Mouse (Mus musculus) midbrain, postnatal 0 days (tissue): ENCODE data around the gene Tex26. TPM values are rescaled to one million over a fixed set of nuclear protein-coding genes. Genes with fewer than 3 reads are reported as not detected.

ENCODE experiments used
- ATAC-seq: fragments of 200-750 bp; cut with Nextera tagmentation; 2 replicates; pipeline ENCODE4 v1.8.0; 2017; ENCODE audit warnings: moderate number of reproducible peaks, mild to moderate bottlenecking, moderate TSS enrichment, moderate library complexity; ENCODE audit not compliant: low FRiP score
- DNase-seq: peaks from one replicate; pipeline ENCODE4 v3.0.0-alpha.2; 2015; ENCODE audit warnings: low spot score
- H3K27ac ChIP-seq: fragments of 300-500 bp; sonication (generic); 2 replicates; pipeline ENCODE4 v1.5.1; 2014; ENCODE audit warnings: low read depth, mild to moderate bottlenecking, low read length, mixed read lengths
- H3K27me3 ChIP-seq: fragments of 300-500 bp; sonication (generic); 2 replicates; pipeline ENCODE4 v1.6.1; 2014; ENCODE audit warnings: low read length, control low read depth, mixed read lengths; ENCODE audit not compliant: insufficient read depth
- H3K36me3 ChIP-seq: fragments of 300-500 bp; sonication (generic); 2 replicates; pipeline ENCODE4 v1.6.1; 2014; ENCODE audit warnings: low read length, control low read depth, mixed read lengths; ENCODE audit not compliant: insufficient read depth
- H3K4me1 ChIP-seq: fragments of 300-500 bp; sonication (generic); 2 replicates; pipeline ENCODE4 v1.6.1; 2014; ENCODE audit warnings: mild to moderate bottlenecking, control low read depth, antibody characterized with exemption, low read length, mixed read lengths; ENCODE audit not compliant: insufficient read depth
- H3K4me2 ChIP-seq: fragments of 300-500 bp; sonication (generic); 2 replicates; pipeline ENCODE4 v1.6.1; 2014; ENCODE audit warnings: low read depth, mild to moderate bottlenecking, low read length, mixed read lengths; ENCODE audit not compliant: poor library complexity, severe bottlenecking
- H3K4me3 ChIP-seq: fragments of 300-500 bp; sonication (generic); 2 replicates; pipeline ENCODE4 v1.5.1; 2014; ENCODE audit warnings: low read depth, mild to moderate bottlenecking, low read length, moderate library complexity
- H3K9ac ChIP-seq: fragments of 300-500 bp; sonication (generic); replicated peaks from 2 replicates; pipeline ENCODE4 v1.6.1; 2014; ENCODE audit warnings: mild to moderate bottlenecking, low read length, moderate library complexity, mixed read lengths; ENCODE audit not compliant: poor library complexity, severe bottlenecking
- H3K9me3 ChIP-seq: fragments of 300-500 bp; sonication (generic); 2 replicates; pipeline ENCODE4 v1.6.1; 2016; ENCODE audit warnings: low read length, control low read depth
- CTCF ChIP-seq: IDR thresholded peaks from 2 replicates; pipeline ENCODE4 v1.5.1; 2016; ENCODE audit warnings: antibody characterized with exemption, mild to moderate bottlenecking
- WGBS: fragments of 180-500 bp; shearing (Covaris S2); extraction: QIAGEN DNeasy Blood & Tissue Kit; methylation state at CpG from one replicate; pipeline ENCODE4 v1.1.7; 2014; 5-methylcytosine and 5-hydroxymethylcytosine counted together
- polyA plus RNA-seq: library from polyadenylated mRNA; unstranded; fragments of >200 nt; fragmentation: Nextera tagmentation; extraction: Ambion mirVana; gene quantifications from 2 replicates; pipeline ENCODE4 v1.2.1, GENCODE M21; 2015
- total RNA-seq: library from RNA; depleted of rRNA; stranded (reverse); fragments of >200 nt; gene quantifications from 2 replicates; pipeline ENCODE4 v1.2.3, GENCODE M21; 2014; rRNA removed

Gene Tex26
- total and polyA plus RNA-seq, 2 experiments from 2014 or later: 1.4 to 1.9 TPM

DNA sequence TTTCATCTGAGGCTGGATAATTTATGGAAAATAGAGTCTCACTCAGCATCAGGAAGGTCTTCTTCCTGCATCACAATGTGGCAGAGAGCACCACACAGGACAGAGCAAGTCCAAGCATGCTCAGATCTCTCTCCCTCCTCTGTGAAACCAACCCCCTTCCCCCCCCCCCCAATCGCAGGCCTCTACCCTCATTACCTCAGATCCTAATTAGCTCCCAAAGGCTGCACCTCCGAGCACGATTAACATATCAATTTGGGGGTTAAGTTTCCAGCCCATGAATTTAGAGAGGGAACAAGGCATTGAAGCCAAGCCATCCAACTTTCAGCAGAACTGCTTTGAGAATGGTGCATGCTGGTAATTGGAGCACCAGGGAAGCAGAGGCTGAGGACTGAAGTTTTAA, 73.2 kb downstream of the Tex26 start:
- no peaks in the 10 kb centered on the region for H3K36me3 ChIP-seq
- no peak overlapping the region for H3K4me2 ChIP-seq
- TF ChIP-seq CTCF: no peak
- ATAC-seq (no peak), DNase-seq (no peak)
- WGBS: 29% methylated on average over 3 of the region's 3 CpGs
- H3K27ac ChIP-seq: no peak overlapping the region
- 0 out of 2 replicates have a peak, but pooled peaks cover 6% of the 10 kb centered on the region for H3K4me1 ChIP-seq
- H3K9me3 ChIP-seq: no peaks in the 10 kb centered on the region
- H3K27me3 ChIP-seq: no peaks in the 10 kb centered on the region
- H3K4me3 ChIP-seq: no peak overlapping the region
- H3K9ac ChIP-seq: no peak overlapping the region

- no peaks in the 10 kb centered on the region for H3K9me3 ChIP-seq
- DNase-seq (no peak), ATAC-seq (no peak)
- peak overlapping the region; percentile 30; the same call in 1 of the 2 replicates for H3K4me2 ChIP-seq
- H3K36me3 ChIP-seq: no peaks in the 10 kb centered on the region
- H3K27ac ChIP-seq: peak overlapping the region; percentile 43; the same call in 1 of the 2 replicates
- no peaks in the 10 kb centered on the region for H3K27me3 ChIP-seq
- 35% methylated on average over 9 of the region's 9 CpGs for WGBS
- no peak overlapping the region for H3K4me3 ChIP-seq
- 0 out of 2 replicates have a peak overlapping the region, but pooled peaks have one; percentile 19 for H3K9ac ChIP-seq
- TF ChIP-seq CTCF: no peak
- 0 out of 2 replicates have a peak, but pooled peaks cover 6% of the 10 kb centered on the region for H3K4me1 ChIP-seq
Measured at GRCm38 (mm10) chr5:149513438-149514086, 74.1 kb downstream of the Tex26 start.

DNA sequence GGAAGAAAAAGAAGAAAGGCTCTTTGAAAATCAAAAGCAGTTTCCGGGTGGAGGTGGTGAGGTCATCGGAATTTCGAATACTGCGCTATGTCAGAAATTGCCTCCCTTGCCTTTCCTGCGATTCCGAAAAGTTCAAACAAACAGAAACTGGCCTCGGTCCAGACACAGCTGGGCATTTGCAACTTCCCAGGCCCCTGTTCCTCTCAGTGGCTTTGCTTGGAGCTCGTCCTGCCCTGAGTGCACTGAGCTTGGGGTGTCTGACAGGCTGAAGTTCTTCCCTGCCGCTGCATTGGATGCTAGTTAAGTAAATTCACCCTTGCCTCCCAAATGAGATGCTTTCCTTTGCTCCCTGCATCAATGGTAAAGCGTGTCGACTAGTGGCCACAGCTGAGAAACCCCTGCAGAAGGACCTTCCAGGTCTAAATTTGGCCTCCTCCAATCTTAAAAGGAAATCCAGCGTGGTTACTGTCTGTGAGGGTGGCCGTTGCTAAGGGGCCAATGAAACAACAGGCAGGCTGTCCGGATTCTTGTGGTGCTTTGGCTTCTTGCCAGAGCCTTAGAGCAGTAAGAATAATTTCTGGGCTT, 74.7 kb downstream of the Tex26 start:
- H3K9ac ChIP-seq: 0 out of 2 replicates have a peak overlapping the region, but pooled peaks have one; percentile 19
- no peaks in the 10 kb centered on the region for H3K36me3 ChIP-seq
- 0 out of 2 replicates have a peak, but pooled peaks cover 6% of the 10 kb centered on the region for H3K4me1 ChIP-seq
- H3K27ac ChIP-seq: peak overlapping the region; percentile 63
- no peaks in the 10 kb centered on the region for H3K27me3 ChIP-seq
- DNase-seq (peak; percentile 82), ATAC-seq (peak; percentile 68)
- H3K9me3 ChIP-seq: no peaks in the 10 kb centered on the region
- TF ChIP-seq CTCF: peak; percentile 67
- no peak overlapping the region for H3K4me3 ChIP-seq
- WGBS: 13% methylated on average over 14 of the region's 14 CpGs
- H3K4me2 ChIP-seq: peak overlapping the region; percentile 30

GRCm38 (mm10) chr5:149514890-149515289, 75.4 kb downstream of the Tex26 start:
- no peak for TF ChIP-seq CTCF
- WGBS: 27% methylated on average over 3 of the region's 3 CpGs
- Histone ChIP-seq H3K4me3 (no peak overlapping the region), H3K36me3 (no peaks in the 10 kb centered on the region), H3K9ac (no peak overlapping the region), H3K27ac (no peak overlapping the region), H3K9me3 (no peaks in the 10 kb centered on the region), H3K4me1 (0 out of 2 replicates have a peak, but pooled peaks cover 6% of the 10 kb centered on the region), H3K27me3 (no peaks in the 10 kb centered on the region), H3K4me2 (no peak overlapping the region)
- ATAC-seq: no peak
- no peak for DNase-seq

- DNase-seq (peak; percentile 54), ATAC-seq (no peak)
- no peaks in the 10 kb centered on the region for H3K9me3 ChIP-seq
- H3K27me3 ChIP-seq: no peaks in the 10 kb centered on the region
- 67% methylated on average over 6 of the region's 6 CpGs for WGBS
- H3K9ac ChIP-seq: no peak overlapping the region
- H3K4me3 ChIP-seq: no peak overlapping the region
- TF ChIP-seq CTCF: no peak
- no peaks in the 10 kb centered on the region for H3K36me3 ChIP-seq
- H3K4me2 ChIP-seq: no peak overlapping the region
- no peak overlapping the region for H3K27ac ChIP-seq
- 0 out of 2 replicates have a peak, but pooled peaks cover 6% of the 10 kb centered on the region for H3K4me1 ChIP-seq
Measured at GRCm38 (mm10) chr5:149517116-149517515, 77.7 kb downstream of the Tex26 start.

Other genes with a start within 250 kb of the Tex26 start
- 2.5 and 8.5 TPM in 2 replicates for gene Alox5ap, start 174.9 kb upstream of the Tex26 start, total RNA-seq
- gene Alox5ap, start 174.9 kb upstream of the Tex26 start, polyA plus RNA-seq: 10.5 and 10.6 TPM in 2 replicates
- gene Medag, start 27.9 kb upstream of the Tex26 start, total RNA-seq: 2.6 and 3.4 TPM in 2 replicates
- 1.3 and 2.1 TPM in 2 replicates for gene Medag, start 27.9 kb upstream of the Tex26 start, polyA plus RNA-seq
- 0.33 TPM in 1 of 2 replicates, not detected in the other for gene Wdr95, start 89.0 kb downstream of the Tex26 start, total RNA-seq
- gene Wdr95, start 89.0 kb downstream of the Tex26 start, polyA plus RNA-seq: 0.28 and 0.41 TPM in 2 replicates
- 28.5 and 38.1 TPM in 2 replicates for gene Hsph1, start 196.7 kb downstream of the Tex26 start, total RNA-seq
- gene Hsph1, start 196.7 kb downstream of the Tex26 start, polyA plus RNA-seq: 66.6 and 74.1 TPM in 2 replicates
- 25.6 and 32.2 TPM in 2 replicates for gene B3glct, start 238.6 kb downstream of the Tex26 start, total RNA-seq
- 18.1 TPM in 2 replicates for gene B3glct, start 238.6 kb downstream of the Tex26 start, polyA plus RNA-seq